Mouse (Mus musculus): ENCODE data around the gene Sh3kbp1.
A peak's percentile ranks its signal among the peaks of the same experiment; 100 is the strongest.

Sh3kbp1 gene

GRCm38 (mm10) chrX:159737344-159737743, 110.3 kb downstream of the Sh3kbp1 start:
- peak in 1 of 2 experiments; percentile 1 for DNase-seq (ENCODE audit: low spot score in 2 of 2)

GRCm38 (mm10) chrX:159744035-159744434, 117.0 kb downstream of the Sh3kbp1 start:
- DNase-seq (ENCODE audit: low spot score in 2 of 2), result no peak

GRCm38 (mm10) chrX:159744620-159745019, 117.5 kb downstream of the Sh3kbp1 start:
- no peak for DNase-seq (ENCODE audit: low spot score in 2 of 2)

GRCm38 (mm10) chrX:159751834-159752233, 124.8 kb downstream of the Sh3kbp1 start:
- DNase-seq (ENCODE audit: low spot score in 2 of 2), result peak in 1 of 2 experiments; percentile 27

- no peak for DNase-seq (ENCODE audit: low spot score in 2 of 2)
Observed at GRCm38 (mm10) chrX:159756261-159756660, 129.2 kb downstream of the Sh3kbp1 start.

GRCm38 (mm10) chrX:159756901-159757821, 130.1 kb downstream of the Sh3kbp1 start:
- peak in 1 of 2 experiments; percentile 24 for DNase-seq (ENCODE audit: low spot score in 2 of 2)

GRCm38 (mm10) chrX:159757854-159758540, 130.9 kb downstream of the Sh3kbp1 start:
- DNase-seq (ENCODE audit: low spot score in 2 of 2), result peak; percentile 69 to 70

DNA sequence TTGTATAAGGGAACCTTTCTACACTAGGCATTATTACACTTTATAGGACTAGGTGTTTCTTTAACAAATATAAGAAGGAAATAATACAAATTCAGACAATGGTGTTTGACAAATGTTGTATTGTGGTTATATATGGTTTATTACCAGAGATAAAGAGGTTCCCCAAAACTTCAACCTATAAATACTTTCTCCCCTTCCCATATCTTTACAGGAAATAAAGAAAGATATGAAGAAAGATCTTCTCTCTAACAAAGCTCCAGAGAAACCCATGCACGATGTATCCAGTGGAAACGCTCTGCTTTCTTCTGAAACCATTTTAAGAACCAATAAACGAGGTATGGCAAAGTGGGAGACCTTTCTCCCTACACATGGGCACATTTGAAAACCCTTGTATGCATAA, 136.7 kb downstream of the Sh3kbp1 start:
- no peak for DNase-seq (ENCODE audit: low spot score in 2 of 2)

GRCm38 (mm10) chrX:159765850-159766249, 138.8 kb downstream of the Sh3kbp1 start:
- no peak for DNase-seq (ENCODE audit: low spot score in 2 of 2)

- peak; percentile 41 to 51 for DNase-seq (ENCODE audit: low spot score in 2 of 2)
Observed at GRCm38 (mm10) chrX:159769005-159769404, 141.9 kb downstream of the Sh3kbp1 start.

- DNase-seq (ENCODE audit: low spot score in 2 of 2), result peak in 1 of 2 experiments; percentile 45
Observed at GRCm38 (mm10) chrX:159769773-159770172, 142.7 kb downstream of the Sh3kbp1 start.

DNA sequence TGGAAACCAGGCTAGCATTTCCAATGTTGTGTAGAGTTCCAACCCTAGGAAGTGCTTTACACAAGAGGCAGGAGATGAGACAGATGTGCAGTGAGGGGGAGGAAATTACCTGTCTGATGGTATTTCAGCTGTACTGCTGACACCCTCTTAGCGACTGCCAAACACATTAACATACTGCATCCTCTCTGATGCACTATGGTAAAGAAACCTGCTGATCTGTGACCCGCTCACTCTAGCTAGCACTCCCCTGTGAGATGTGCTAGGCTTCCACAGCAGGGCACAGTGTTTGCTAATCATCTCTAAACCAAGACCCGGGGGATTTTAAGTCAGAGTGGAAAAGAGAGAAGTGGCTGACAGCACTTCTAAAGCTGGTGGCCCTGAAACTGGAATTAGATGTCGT, 145.1 kb downstream of the Sh3kbp1 start:
- DNase-seq (ENCODE audit: low spot score in 2 of 2), result peak; percentile 21 to 28

GRCm38 (mm10) chrX:159775042-159775441, 148.0 kb downstream of the Sh3kbp1 start:
- no peak for DNase-seq (ENCODE audit: low spot score in 2 of 2)

DNA sequence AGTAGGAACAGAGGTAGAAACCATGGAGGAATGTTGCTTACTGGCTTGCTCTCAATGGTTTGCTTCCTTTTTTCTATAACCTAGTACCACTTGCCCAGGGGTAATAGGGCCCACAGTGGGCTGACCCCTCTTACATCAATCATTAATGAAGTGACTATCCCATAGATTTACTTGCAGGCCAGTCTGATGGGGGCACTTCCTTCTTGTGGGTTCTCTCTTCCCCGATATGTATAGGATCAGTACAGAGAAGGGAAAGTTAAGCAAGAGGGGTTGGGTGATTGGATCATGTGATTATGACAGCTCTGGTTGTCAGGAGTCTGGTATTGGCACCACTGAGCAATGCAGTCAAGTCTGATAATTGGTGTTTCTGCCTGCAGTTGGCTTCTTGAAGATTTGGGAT, 151.7 kb downstream of the Sh3kbp1 start:
- DNase-seq (ENCODE audit: low spot score in 2 of 2), result no peak

GRCm38 (mm10) chrX:159790516-159790915, 163.4 kb downstream of the Sh3kbp1 start:
- no peak for DNase-seq (ENCODE audit: low spot score in 2 of 2)

- DNase-seq (ENCODE audit: low spot score in 2 of 2), result no peak
Observed at GRCm38 (mm10) chrX:159795603-159796002, 168.5 kb downstream of the Sh3kbp1 start.

- no peak for DNase-seq (ENCODE audit: low spot score in 2 of 2)
Observed at GRCm38 (mm10) chrX:159804371-159804770, 177.3 kb downstream of the Sh3kbp1 start.

- peak in 1 of 2 experiments; percentile 4 for DNase-seq (ENCODE audit: low spot score in 2 of 2)
Observed at GRCm38 (mm10) chrX:159809510-159809909, 182.4 kb downstream of the Sh3kbp1 start.

- DNase-seq (ENCODE audit: low spot score in 2 of 2), result no peak
Observed at GRCm38 (mm10) chrX:159810469-159810868, 183.4 kb downstream of the Sh3kbp1 start.

DNA sequence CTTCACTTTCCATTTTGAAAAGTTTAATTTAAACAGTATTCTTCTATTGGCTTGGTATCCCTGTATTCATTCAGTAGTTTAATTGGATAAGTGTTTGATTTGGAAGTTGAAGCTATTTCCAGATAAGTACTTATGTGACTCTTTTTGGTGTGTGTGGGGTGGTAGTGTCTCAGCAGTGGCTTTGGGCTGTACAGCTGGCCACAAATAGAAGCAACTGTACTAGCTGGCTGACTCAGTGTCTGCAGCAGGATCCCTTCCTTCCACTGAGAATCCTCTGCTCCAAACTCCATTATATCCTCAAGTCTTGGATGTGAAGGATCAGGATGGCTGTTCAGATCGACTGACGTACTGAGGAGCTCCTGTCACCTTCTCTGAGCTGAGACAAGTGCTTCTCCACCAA, 190.4 kb downstream of the Sh3kbp1 start:
- no peak for DNase-seq (ENCODE audit: low spot score in 2 of 2)

GRCm38 (mm10) chrX:159828135-159828534, 201.1 kb downstream of the Sh3kbp1 start:
- DNase-seq (ENCODE audit: low spot score in 2 of 2), result no peak

GRCm38 (mm10) chrX:159829192-159829852, 202.2 kb downstream of the Sh3kbp1 start:
- no peak for DNase-seq (ENCODE audit: low spot score in 2 of 2)

Measured in spleen, postnatal 36 days (tissue).